Mouse (Mus musculus) embryonic stem cell, embryonic (primary cell): ENCODE data around the gene Ddc.

Experiments
- CTCF ChIA-PET, 4 experiments: fragments of 300-600 bp in 2 of 4; fragments of 350-600 bp in 2 of 4; sonication (Branson Sonifier 250); formaldehyde crosslinking; loops; one replicate each; lab custom pipeline; 2022; ENCODE audit warnings: inconsistent platforms in 2 of 4; lab: Charles Lee
- POLR2A ChIA-PET, 4 experiments: fragments of 300-600 bp in 2 of 4; fragments of 350-600 bp in 2 of 4; sonication (Branson Sonifier 250); formaldehyde crosslinking; loops; one replicate each; lab custom pipeline; 2022; ENCODE audit warnings: antibody characterized with exemption in 4 of 4, inconsistent platforms in 1 of 4; lab: Charles Lee

The Ddc gene

DNA sequence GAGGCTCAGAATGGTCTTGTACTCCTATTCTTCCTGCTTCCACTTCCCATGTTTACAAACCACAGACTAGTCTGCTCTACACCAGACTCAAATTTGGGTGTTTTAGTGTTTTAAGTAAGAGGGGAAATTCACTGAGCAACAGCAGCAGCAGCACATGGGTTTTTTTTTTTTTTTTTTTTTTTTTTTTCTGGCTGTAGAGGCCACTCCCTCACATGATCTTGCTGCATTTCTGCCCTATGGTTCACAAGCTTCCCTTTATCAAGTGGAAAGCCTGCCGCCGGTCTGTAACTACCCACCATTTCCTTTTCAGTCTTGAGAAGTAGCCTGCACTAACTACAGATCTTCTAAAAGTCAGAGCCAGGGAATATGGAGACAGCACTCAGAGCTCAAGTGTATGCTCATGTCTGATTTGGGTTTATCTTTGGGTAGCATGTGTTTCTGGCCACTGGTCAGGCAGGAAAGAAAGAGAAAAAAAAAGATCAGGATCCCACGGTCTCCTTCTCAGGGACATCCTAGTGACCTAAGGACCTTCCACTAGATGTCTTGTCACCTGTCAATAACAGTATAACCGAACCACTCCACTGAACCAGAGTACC lies 11.4 kb downstream of the Ddc start:
- ChIA-PET POLR2A (interaction anchor here in 2 of 4 experiments (0.6 to 1.3 kb wide), 3 partner anchors 16 to 65 kb away, joined by 3 to 4 read pairs (median 3); no protein-coding TSS in a partner anchor), CTCF (interaction anchor here in 1 of 4 experiments (0.9 kb wide), 1 partner anchor 9 kb away, joined by 6 read pairs; no protein-coding TSS in a partner anchor)

DNA sequence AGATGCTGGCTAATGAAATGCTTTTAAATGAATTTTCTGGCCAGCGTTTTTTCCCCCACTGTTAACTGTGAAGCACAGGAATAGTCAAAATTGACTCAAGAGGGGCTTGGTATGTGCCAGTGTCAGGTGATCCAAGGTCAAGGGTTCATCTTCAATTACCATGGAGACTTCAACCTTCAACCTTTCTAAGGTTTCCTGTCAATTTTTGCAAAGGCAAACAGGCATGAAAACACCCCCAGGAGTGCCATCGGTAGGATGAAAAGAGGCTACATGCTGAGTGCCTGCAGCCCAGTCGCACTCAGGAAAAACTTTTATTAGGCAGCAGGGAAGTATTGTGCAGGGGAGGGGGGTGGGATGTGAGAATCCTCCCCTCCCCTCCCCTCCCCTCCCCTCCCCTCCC lies 12.0 kb downstream of the Ddc start:
- ChIA-PET POLR2A (interaction anchor here in 3 of 4 experiments (1.3 to 8.5 kb wide), 4 partner anchors 19 to 77 kb away, joined by 3 to 91 read pairs (median 6); no protein-coding TSS in a partner anchor), CTCF (no interaction called here)

DNA sequence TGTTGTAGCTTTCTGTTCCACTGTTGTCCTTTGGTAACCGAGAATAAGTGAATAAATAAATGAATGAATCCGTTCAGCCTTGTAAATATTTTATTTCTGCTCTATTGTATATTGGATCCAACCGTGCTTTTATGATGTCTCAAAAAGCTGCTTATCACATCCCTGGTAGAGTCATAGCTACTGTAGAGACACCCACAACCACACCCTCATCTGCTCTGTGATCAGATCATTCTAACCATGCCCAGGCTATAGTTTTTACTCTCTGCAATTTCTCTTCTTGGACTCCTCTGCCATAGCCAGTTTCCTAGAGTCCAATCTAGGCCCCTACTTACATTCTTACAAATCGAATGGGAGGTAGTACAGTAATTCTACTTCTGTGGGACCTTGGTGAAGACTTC lies 12.7 kb downstream of the Ddc start:
- ChIA-PET CTCF (no interaction called here), POLR2A (interaction anchor here in 3 of 4 experiments (0.6 to 8.5 kb wide), 12 partner anchors 12 to 580 kb away, joined by 3 to 146 read pairs (median 6); partner anchors contain the start of gene Fignl1 (in 1 of the 3))

DNA sequence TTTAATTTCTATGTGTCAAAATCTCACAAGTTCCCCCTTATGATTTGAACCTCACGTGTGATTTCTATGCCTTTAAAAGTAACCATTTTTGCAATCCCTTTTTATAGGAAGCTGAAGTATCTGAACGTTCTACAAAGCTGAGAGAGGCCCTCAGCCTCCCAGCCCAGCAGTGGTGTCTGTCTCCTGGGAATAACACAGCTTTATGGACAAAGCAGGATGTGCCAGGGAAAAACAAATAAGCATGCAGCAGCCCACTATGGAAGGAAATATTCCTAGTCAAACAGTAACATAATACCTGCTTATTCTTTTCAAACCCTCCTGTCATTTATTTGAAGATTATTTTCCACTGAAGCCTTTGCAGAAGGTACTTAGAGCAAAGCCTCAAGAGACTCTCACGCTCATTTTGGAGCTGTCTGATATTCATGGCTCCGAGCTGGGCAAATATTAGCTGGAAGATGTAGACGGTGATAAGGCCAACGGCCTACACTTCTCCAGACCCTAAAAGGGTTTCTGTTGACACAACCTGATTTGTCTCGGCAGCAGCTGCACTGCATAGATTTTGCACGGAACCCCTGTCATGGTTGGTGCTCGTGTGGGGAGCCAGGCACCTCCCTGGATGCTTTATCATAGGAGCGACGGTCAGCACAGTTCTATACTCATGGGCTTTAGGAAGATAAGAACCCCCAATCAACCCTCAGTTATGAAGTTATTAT lies 13.3 kb downstream of the Ddc start:
- CTCF ChIA-PET = no interaction called here
- POLR2A ChIA-PET = interaction anchor here in 3 of 4 experiments (0.6 to 8.5 kb wide), 17 partner anchors 8 to 581 kb away, joined by 3 to 146 read pairs (median 4); partner anchors contain the start of gene Fignl1 (in 1 of the 3)

DNA sequence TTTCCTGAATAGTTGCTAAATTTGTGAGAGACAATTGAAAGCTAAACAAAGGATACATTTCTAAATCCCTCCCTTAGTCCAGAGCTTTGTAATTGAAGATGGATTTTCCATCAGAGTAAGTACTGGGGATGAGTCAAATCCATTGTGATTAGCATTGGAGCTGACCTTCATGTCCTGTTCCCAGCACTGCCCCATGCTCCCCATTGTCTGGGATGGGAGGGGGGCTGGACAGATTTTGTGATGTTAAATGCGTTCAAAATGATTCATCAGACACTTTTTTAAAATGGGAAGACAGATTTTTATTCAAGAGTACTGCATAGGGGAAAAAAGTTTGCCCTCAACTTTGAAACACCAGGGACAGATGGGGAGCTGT lies 16.2 kb downstream of the Ddc start:
- ChIA-PET CTCF (interaction anchor here in 3 of 4 experiments (0.6 to 1.7 kb wide), 6 partner anchors 23 to 93 kb away, joined by 3 to 6 read pairs (median 4); no protein-coding TSS in a partner anchor), POLR2A (interaction anchor here (0.8 to 8.5 kb wide), 68 partner anchors 8 to 586 kb away, joined by 3 to 146 read pairs (median 5); partner anchors contain the start of gene Fignl1 (in 4 of the 4))

DNA sequence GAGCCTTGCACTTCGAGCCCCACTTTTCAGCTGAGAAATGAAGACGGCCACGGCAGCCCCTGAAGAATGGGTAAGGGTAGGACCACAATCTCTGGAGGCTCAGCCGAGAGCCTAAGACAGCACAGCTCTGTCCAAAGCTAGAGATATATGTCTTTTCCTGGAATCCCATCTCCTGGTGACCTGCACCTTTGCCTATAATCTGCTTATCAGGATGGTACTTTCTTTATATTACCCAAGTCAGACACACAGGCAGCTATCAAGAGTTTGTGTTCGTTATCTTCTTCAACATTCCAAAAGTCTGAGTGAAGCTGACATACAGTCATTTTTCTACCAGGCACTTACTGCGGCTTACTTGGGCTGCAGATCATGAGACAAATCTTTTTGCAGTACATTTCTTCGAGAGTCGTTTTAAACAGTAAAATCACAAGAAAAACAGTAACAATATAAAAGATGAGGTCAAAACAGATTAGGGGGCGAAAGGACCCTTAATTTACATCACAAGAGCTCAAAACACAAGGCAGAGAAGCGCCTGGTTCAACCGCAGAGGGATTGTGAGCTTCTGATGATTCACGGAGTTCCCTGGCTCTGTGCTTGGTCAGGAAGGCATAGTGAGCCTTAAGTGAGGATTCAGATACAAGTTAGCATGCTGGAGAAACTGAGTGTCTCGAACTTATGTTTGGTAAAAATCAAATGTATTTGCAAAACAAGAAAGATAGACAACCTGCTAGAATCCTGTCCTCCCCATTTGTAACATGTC lies 16.7 kb downstream of the Ddc start:
- POLR2A ChIA-PET = interaction anchor here (0.5 to 8.5 kb wide), 70 partner anchors 9 to 586 kb away, joined by 3 to 146 read pairs (median 4); partner anchors contain the start of gene Fignl1 (in 4 of the 4)
- CTCF ChIA-PET = interaction anchor here (0.6 to 1.7 kb wide), 5 partner anchors 61 to 463 kb away, joined by 3 to 6 read pairs (median 5); no protein-coding TSS in a partner anchor

DNA sequence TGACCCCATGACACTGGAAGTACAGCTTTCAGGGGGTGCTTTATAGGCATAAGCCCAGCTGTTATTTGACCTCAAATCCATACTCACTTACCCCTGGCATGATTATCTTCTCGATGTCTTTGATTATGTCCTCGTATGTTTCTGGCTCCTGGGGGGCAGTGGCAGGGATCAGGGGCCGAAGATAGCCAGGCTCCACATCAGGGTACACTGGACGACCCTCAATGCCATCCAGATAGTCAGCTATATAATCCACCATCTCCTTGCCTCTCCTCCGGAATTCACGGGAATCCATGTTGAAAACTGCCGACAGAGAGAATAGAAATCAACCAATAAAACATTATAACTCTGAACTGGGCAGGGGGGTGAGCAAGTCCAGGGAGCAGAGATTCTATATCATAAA lies 17.6 kb downstream of the Ddc start:
- ChIA-PET POLR2A (interaction anchor here (0.6 to 8.5 kb wide), 48 partner anchors 8 to 587 kb away, joined by 3 to 146 read pairs (median 6); partner anchors contain the start of gene Fignl1 (in 3 of the 4)), CTCF (interaction anchor here in 3 of 4 experiments (0.6 to 2.8 kb wide), 4 partner anchors 60 to 91 kb away, joined by 4 to 16 read pairs (median 4); no protein-coding TSS in a partner anchor)

DNA sequence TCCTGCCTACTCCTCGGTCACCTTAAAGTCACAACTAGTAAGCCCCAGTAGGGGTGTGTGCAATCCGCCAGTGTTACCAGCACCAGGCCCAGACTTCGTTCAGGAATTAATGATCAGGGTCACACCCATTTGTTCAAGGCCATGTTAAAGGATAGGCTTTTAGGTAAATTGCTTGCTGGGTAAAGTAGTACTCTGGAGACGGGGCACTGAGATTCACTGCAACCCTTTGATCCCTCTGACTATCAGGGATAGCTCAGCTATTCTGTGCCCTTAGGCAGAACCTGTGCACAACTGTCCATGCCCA lies 18.3 kb downstream of the Ddc start:
- POLR2A ChIA-PET = interaction anchor here (0.6 to 8.5 kb wide), 45 partner anchors 9 to 91 kb away, joined by 3 to 146 read pairs (median 4); partner anchors contain the start of gene Fignl1 (in 3 of the 4)
- CTCF ChIA-PET = interaction anchor here in 3 of 4 experiments (0.6 to 2.8 kb wide), 3 partner anchors 59 to 92 kb away, joined by 4 to 16 read pairs (median 5); no protein-coding TSS in a partner anchor

DNA sequence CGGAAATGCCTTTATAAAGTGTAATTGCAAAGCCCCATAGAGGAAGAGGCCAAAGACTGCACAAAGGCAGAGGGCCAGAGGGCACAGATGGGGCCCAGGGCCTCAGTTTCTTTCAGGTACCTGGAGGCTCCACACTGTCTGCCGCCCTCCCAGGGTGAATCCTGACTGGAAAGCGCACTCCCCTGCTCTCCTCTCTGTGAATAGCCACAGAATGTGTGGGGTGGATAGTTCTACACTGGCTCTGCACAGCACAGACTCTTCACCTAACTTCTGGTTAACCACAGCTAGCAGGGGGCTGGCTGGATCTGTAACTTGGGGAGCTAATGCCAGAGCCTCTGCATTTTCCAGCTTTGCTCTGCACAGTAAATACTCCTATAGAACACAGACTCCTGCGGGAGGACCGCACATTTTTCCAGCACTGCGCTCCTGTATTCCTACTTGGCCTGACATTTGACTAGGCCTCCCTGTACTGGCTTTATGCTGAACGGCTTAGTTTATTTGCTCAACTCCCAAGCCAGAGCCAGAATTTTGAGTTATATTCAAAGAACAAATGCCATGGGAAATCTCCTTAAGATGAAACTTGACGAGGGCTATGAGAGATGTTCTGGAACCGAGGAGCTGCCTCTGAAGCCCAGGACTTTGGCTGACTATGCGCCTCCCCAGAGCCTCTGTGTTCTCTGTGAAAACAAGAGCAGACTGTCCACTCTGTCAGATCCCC lies 18.8 kb downstream of the Ddc start:
- POLR2A ChIA-PET = interaction anchor here (0.7 to 8.5 kb wide), 47 partner anchors 9 to 91 kb away, joined by 3 to 146 read pairs (median 5); partner anchors contain the start of gene Fignl1 (in 3 of the 4)
- CTCF ChIA-PET = interaction anchor here (0.7 to 2.8 kb wide), 5 partner anchors 59 to 645 kb away, joined by 4 to 16 read pairs (median 5); no protein-coding TSS in a partner anchor

DNA sequence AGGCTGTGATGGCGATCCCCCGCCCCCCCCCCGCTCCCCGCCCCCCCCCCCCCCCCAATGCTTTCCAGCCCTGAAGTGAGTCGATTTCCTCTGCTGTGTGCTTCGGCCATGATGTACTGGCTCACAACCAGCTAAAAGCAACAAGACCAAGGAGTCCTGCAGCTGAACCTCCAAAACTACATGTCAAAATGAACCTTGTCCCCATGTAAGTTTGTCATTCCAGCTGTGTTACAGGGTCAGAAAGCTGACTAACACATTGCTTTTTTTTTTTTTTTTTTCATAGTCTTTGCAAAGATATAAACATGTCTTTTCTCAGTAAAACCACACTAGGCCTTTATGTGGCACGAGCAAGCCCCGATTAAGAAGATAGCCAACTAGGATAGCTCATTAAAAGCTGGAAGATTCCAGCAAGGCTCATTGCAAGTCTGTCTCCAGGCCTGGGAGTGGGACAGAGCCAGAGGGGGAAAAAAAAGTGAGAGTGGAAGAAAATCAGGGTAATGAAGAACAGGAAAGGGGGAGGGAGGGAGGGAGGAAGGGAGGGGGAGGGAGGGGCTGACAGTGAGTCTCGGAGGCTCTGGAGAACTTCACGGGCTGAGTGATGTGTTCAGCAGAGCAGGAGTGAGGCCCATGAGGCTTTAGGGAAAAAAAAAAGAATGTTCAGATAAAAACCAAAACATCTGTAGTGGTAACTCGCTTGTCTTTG lies 19.5 kb downstream of the Ddc start:
- POLR2A ChIA-PET = interaction anchor here (0.6 to 8.5 kb wide), 35 partner anchors 8 to 96 kb away, joined by 3 to 146 read pairs (median 5); partner anchors contain the start of gene Fignl1 (in 2 of the 4)
- CTCF ChIA-PET = interaction anchor here (0.7 to 2.8 kb wide), 12 partner anchors 9 to 644 kb away, joined by 3 to 16 read pairs (median 4); no protein-coding TSS in a partner anchor

DNA sequence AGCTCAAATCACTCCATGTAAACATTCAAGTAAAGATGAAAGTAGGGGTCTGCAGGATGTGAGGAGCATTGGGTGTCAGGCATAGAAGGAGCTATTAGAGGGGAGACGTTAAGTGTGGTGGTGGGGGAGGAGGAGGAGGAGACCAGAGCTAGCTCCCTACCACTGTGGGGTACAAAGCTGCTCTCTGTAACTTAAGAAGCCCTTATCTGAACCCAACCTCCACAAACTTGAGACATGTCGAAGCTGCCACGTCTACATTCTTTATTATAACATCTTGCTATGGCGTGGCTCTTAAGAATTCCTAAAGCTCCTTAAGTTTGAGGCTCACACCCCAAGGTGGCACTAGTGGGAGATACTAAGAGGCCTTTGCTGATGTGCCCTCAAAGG lies 20.1 kb downstream of the Ddc start:
- ChIA-PET CTCF (interaction anchor here (0.7 to 2.8 kb wide), 11 partner anchors 9 to 97 kb away, joined by 3 to 16 read pairs (median 4); no protein-coding TSS in a partner anchor), POLR2A (interaction anchor here (0.6 to 8.5 kb wide), 28 partner anchors 8 to 97 kb away, joined by 3 to 146 read pairs (median 5); partner anchors contain the start of gene Fignl1 (in 2 of the 4))

DNA sequence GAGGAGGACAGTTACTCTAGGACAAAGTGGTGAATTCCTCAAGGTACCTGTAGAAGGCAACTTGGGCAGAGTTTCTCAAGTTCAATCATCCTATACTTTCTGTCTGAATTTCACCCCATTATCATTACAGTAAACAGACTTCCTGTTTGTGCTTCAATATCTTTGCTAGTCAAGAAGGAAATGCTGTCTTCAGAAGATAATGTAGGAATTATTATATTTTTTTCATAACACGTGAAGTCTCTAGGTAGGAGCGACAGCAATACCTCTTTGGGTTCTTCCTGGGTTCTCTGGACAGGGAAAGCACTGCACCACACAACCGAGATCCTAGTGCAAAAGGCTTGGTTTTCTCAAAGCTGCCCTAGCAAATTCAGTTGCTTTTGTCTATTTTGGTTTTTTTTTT lies 21.6 kb downstream of the Ddc start:
- ChIA-PET CTCF (interaction anchor here in 1 of 4 experiments (0.8 kb wide), 1 partner anchor 88 kb away, joined by 3 read pairs; no protein-coding TSS in a partner anchor), POLR2A (interaction anchor here in 2 of 4 experiments (0.8 to 1.2 kb wide), 2 partner anchors 55 to 64 kb away, joined by 5 to 7 read pairs; no protein-coding TSS in a partner anchor)

DNA sequence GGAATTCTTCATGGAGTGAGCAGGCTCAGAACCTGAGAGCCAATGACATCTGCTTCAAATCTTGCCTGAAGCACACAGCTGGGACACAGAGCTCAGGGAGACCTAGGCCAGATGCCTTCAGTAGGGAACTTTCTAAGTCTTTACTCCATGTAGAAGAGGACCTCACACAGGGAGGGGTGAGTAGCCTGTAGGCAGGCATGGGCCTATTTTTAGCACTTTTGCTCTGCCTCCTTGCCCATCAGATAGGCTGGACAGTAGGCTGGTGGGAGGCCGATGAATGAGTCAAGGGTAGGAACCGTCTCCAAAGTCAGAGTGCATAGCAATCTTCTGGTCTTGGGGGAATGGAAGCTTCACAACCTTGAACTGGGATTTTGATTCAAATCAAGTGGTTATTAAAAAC lies 22.7 kb downstream of the Ddc start:
- POLR2A ChIA-PET = interaction anchor here in 2 of 4 experiments (0.5 to 4.4 kb wide), 5 partner anchors 53 to 134 kb away, joined by 3 to 47 read pairs (median 7); partner anchors contain the start of gene Fignl1 (in 1 of the 2)
- CTCF ChIA-PET = no interaction called here

DNA sequence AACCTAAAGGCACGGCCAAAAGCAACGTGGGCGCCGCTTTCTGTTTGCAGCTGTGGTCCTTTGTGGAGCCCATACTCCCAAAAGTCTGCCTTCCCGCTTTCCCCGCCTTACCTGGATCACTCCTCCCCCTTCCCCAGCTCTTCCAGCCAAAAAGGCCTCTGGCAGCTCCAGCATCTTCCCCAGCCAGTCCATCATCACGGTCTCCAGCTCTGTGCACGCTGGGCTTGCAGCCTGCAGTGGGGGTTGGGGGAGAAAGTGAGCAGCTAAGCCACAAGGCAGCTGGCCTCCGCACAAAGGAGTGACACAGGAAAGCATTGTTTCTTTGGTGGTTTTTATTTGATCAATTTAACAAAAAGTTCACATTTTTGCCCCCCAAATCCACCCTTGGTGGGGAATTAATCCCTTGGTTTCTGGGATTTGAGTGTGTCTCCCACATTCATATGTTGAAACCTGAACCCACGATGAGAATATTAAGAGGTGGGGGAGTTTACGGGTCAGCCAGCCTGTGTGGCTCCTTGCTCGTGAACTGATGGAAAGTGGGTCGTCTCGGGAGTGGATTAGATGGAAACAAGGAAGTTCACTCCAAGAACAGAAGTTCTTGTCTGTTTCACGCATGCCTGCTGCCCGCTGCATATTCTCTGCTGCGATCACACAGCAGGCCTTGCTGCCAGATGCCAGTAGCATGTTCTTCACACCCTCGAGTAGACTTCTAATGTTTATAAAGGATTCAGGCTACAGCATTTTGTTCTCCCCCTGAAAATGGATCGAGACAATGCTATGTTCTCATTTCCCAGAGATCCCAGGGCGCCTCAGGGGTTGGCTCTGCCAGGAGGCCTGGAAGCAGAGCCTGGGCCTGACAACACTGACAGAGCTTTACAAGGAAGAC lies 24.7 kb downstream of the Ddc start:
- CTCF ChIA-PET = interaction anchor here in 2 of 4 experiments (0.6 to 1.5 kb wide), 3 partner anchors 51 to 84 kb away, joined by 3 to 6 read pairs (median 3); no protein-coding TSS in a partner anchor
- POLR2A ChIA-PET = interaction anchor here (0.6 to 6.6 kb wide), 40 partner anchors 8 to 93 kb away, joined by 3 to 89 read pairs (median 4); partner anchors contain the start of genes Fignl1 (in 3 of the 4) and Ddc (in 1 of the 4)
